Mouse (Mus musculus): ENCODE results near the gene Ctnna3.

GRCm38 (mm10) chr10:63582608-63583007, 152.7 kb downstream of the Ctnna3 start:
- no peak for TF ChIP-seq EP300 (IDR thresholded peaks at IDR 0.05; ENCODE audit: low read depth)
- TF ChIP-seq CTCF (IDR thresholded peaks at IDR 0.05; ENCODE audit: low read depth): peak; percentile 95

Data from liver, postnatal 0 days (tissue).